Mouse (Mus musculus): ENCODE data around the gene Corin. TPM values are rescaled to one million over a fixed set of nuclear protein-coding genes. Genes with fewer than 3 reads are reported as not detected.
A peak's percentile ranks its signal among the peaks of the same experiment; 100 is the strongest.

The Corin gene
- polyA plus RNA-seq, 1 experiment, result 2.3 TPM

DNA sequence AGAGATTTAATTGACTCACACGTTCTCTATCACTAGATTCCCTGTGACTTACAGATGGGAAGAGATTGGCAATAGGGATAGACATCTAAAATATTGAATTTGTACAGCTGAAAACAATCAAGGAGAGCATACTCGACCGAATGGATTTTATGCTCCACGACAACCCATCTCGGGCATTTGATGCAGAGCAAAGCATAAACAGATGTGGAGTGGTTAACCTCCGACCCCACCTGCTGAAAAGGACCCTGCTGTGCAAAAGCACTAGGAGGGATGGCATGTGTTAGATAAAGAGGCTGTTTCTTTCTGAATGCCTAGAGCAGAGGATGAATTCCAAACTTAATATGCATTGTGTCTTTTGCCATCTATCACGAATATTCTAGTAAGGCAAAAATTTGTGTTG is 23.8 kb downstream of the Corin start:
- DNase-seq (ENCODE audit: low read depth), result peak; percentile 13

DNA sequence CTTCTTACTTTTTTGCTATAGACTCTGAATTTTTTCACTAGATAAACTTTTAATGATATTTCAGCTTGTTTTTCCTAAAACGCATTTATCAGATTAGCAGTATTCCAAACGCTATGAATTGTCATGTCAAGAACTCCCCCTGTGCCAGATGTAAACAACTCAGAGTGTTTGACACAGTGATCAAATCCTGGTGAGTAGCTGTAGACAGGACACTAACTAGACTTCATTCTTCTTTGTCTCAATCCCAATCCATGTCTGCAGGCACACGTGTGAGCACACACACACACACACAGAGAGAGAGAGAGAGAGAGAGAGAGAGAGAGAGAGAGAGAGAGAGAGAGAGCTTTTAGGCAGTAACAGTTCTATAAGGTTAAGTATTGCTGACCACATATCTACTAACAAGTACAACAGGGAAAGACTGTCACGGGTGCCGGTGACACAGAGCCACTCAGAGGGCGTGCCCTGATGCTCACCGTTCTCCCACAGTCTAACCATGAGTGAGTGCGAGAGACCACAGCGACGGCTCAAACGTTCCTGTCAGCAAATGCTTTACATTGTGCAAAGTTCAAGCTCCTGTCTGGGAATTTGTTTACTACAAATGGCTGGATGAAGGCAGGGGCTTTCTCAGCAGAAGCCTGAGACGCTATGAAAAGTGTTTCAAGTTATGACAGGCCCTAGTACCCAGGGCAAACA is 31.8 kb downstream of the Corin start:
- no peak for TF ChIP-seq POLR2A (IDR thresholded peaks at IDR 0.05; ENCODE audit: borderline replicate concordance, extremely low read depth, insufficient read depth, insufficient read length, poor library complexity, severe bottlenecking)
- no peak for TF ChIP-seq CTCF (IDR thresholded peaks at IDR 0.05; ENCODE audit: borderline replicate concordance, extremely low read depth, insufficient read depth, insufficient read length)

More for the DNA sequence above, 23.8 kb downstream of the Corin start:
- no peak for TF ChIP-seq CTCF (IDR thresholded peaks at IDR 0.05; ENCODE audit: borderline replicate concordance, extremely low read depth, insufficient read depth, insufficient read length)
- TF ChIP-seq POLR2A (IDR thresholded peaks at IDR 0.05; ENCODE audit: borderline replicate concordance, extremely low read depth, insufficient read depth, insufficient read length, poor library complexity, severe bottlenecking), result no peak

DNA sequence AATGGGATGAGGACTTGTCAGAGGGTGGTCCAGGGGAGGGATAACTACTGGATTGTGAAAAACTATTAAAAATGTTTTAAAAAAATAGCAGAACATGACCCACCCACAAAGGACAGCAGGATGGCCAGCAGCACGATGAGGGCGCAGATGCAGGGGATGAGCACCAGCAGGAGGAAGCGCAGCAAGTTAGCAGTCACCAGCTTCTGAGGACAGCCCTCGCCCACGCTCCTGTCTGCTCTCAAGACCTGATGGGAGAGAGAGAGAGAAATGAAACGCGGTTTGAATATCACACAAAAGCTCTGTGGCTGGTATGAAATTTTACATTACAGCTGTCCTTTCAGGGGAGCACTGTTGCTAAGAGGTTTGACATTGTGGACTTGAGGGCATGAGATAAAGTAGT is 32.5 kb downstream of the Corin start:
- TF ChIP-seq POLR2A (IDR thresholded peaks at IDR 0.05; ENCODE audit: borderline replicate concordance, extremely low read depth, insufficient read depth, insufficient read length, poor library complexity, severe bottlenecking), result no peak
- no peak for TF ChIP-seq CTCF (IDR thresholded peaks at IDR 0.05; ENCODE audit: borderline replicate concordance, extremely low read depth, insufficient read depth, insufficient read length)
- no peak for DNase-seq (ENCODE audit: low read depth)

More for the DNA sequence above, 31.8 kb downstream of the Corin start:
- DNase-seq (ENCODE audit: low read depth), result no peak

DNA sequence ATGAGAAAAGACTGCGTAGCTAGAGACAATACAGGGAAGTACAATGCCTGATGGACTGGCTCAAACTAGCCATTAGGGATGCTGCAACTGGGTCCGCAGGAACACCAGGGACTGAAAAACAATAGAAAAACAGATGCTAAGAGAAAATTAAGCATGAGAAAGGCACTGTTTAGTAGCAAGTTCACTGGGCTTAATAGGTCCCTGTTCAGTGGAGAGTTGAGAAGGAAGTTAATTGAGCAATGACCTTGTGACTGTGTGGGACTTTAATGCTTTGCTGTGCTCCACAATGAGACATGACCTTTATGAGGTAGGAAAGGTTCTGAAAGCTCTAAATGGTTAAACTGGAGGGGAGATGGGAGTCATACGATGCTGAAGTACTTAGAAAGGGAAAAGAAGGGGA is 39.3 kb downstream of the Corin start:
- TF ChIP-seq CTCF (IDR thresholded peaks at IDR 0.05; ENCODE audit: borderline replicate concordance, extremely low read depth, insufficient read depth, insufficient read length) (no peak), POLR2A (IDR thresholded peaks at IDR 0.05; ENCODE audit: borderline replicate concordance, extremely low read depth, insufficient read depth, insufficient read length, poor library complexity, severe bottlenecking) (no peak)

DNA sequence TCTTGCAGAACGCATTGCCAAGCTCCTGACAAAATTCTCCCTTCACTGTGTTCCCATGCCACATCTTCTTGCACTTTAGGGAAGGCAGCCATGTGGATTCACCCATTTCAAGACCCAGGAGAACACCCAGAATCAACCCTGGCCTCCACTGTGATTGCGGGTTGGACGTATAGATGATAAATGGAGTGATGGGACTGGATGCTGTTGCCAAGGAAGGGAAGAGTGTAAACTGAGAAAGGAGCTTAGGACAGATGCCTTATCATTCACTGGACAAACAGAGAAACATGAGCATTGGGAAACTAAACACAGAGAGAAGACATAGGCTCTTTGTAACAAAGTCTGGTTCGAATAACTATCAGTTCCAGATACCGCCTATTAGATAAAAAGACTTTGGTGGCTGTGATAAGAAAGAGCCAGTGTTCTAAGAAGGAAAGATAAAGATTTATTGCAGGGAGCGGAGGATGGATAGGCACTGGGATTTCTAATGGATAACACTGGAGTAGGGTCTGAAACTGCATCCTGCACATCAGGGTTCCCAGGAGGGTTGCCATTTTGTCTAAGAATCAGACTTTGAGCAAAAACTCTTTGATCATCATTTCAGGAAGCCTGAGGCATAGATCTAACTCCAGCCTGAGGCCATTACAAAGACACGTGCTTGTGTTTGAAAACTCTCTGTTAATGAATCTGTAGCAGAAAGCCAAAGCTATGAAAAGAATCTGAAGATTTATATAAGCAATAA is 44.7 kb downstream of the Corin start:
- TF ChIP-seq POLR2A (IDR thresholded peaks at IDR 0.05; ENCODE audit: borderline replicate concordance, extremely low read depth, insufficient read depth, insufficient read length, poor library complexity, severe bottlenecking), result no peak
- no peak for TF ChIP-seq CTCF (IDR thresholded peaks at IDR 0.05; ENCODE audit: borderline replicate concordance, extremely low read depth, insufficient read depth, insufficient read length)
- peak; percentile 25 for DNase-seq (ENCODE audit: low read depth)

More for the DNA sequence above, 39.3 kb downstream of the Corin start:
- DNase-seq (ENCODE audit: low read depth), result no peak

DNA sequence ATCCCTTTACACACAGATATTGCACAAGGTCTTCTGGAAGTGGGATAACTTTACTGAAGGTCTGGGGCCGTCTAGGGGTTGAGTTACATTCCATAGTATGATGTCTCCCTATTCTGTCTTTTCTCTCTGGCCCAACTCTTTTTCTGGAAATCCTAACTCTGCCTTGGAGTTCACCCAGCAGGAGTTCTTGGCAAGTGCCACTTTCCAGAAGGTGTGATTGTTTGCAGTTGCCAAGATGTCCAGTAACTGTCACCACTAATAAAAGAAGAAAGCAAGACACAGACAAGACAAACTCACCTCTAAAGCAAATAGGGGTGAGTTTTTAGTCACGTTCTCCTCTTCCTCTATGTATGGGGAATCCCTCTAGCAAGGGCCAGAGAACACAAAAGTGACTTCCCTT is 50.6 kb downstream of the Corin start:
- peak; percentile 22 for DNase-seq (ENCODE audit: low read depth)
- no peak for TF ChIP-seq POLR2A (IDR thresholded peaks at IDR 0.05; ENCODE audit: borderline replicate concordance, extremely low read depth, insufficient read depth, insufficient read length, poor library complexity, severe bottlenecking)
- no peak for TF ChIP-seq CTCF (IDR thresholded peaks at IDR 0.05; ENCODE audit: borderline replicate concordance, extremely low read depth, insufficient read depth, insufficient read length)

DNA sequence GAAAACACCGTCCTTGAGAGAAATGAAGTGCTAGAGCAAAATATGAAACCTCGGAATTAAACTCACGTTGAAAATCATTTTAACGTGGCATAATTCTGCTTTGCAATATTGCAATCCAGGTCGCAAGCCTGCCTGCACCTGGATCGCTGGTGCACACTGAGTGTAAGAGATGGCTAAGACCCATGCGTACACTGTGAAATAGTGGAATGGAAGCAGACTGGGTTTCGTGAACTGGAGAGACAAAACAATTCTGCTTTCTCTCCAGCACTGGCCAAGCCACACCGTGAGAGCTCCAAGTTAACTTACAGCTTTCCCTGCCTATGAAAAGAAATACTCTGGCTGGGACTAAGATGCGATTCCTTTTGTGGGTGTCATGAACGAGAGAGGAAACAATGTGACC is 51.1 kb downstream of the Corin start:
- TF ChIP-seq POLR2A (IDR thresholded peaks at IDR 0.05; ENCODE audit: borderline replicate concordance, extremely low read depth, insufficient read depth, insufficient read length, poor library complexity, severe bottlenecking) (no peak), CTCF (IDR thresholded peaks at IDR 0.05; ENCODE audit: borderline replicate concordance, extremely low read depth, insufficient read depth, insufficient read length) (no peak)
- DNase-seq (ENCODE audit: low read depth), result no peak

DNA sequence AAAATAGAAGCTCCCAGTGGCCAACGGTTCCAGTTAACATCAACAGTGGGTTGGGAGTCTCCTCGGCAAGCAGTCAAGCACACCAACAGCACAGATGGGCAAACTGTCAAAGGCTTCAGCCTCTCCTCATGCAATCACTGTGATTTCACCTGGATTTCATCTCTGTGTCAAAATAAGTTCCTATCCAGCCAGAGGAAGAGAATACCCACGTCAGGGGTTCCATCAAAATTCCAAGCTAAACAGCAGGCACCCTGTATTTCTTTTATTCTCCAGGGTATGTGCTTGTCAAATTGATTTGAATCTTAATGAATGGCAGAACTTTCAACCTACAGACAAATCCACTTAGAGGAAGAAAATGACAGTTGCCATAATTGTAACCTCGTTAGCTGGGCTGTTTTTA is 51.5 kb downstream of the Corin start:
- DNase-seq (ENCODE audit: low read depth), result peak; percentile 68
- TF ChIP-seq POLR2A (IDR thresholded peaks at IDR 0.05; ENCODE audit: borderline replicate concordance, extremely low read depth, insufficient read depth, insufficient read length, poor library complexity, severe bottlenecking), result no peak
- TF ChIP-seq CTCF (IDR thresholded peaks at IDR 0.05; ENCODE audit: borderline replicate concordance, extremely low read depth, insufficient read depth, insufficient read length), result no peak

DNA sequence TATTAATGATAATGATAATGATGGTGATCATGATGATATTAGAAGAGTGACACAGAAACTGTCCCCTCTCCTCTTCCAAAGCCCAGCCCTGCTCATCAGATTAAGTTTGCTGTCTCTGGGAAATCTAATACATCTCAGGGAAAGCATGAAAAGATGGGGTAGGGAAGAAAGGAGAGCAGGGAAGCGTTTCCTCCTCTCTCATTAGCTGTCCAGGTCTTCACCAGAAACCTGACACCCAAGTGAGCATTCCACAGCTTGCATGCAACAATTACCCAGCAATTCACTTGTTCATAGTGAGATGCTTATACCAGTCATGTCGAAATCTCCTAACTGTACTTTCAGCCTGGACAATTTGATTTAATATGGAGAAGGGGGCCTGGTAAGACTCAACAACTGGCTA is 55.4 kb downstream of the Corin start:
- TF ChIP-seq POLR2A (IDR thresholded peaks at IDR 0.05; ENCODE audit: borderline replicate concordance, extremely low read depth, insufficient read depth, insufficient read length, poor library complexity, severe bottlenecking), result no peak
- no peak for TF ChIP-seq CTCF (IDR thresholded peaks at IDR 0.05; ENCODE audit: borderline replicate concordance, extremely low read depth, insufficient read depth, insufficient read length)
- DNase-seq (ENCODE audit: low read depth), result no peak

DNA sequence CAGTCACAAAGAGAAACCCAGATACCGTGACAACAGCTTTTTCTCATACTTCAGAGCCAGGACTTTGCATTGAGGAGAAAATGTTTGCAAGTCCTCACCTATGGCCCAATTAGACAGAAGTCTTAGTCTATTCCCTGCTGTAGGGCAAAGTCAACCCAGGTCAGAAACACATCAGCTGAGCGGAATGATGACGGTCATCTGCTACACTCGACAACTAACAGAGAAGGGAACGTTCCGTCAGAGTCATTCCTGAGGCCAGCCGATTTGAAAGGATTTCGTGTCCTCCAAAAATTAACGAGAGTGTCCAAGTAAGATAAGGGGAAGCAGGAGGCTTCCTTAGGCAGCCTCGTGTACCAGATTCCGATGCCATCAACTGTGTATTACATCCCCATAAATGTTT is 58.2 kb downstream of the Corin start:
- no peak for DNase-seq (ENCODE audit: low read depth)
- TF ChIP-seq POLR2A (IDR thresholded peaks at IDR 0.05; ENCODE audit: borderline replicate concordance, extremely low read depth, insufficient read depth, insufficient read length, poor library complexity, severe bottlenecking) (no peak), CTCF (IDR thresholded peaks at IDR 0.05; ENCODE audit: borderline replicate concordance, extremely low read depth, insufficient read depth, insufficient read length) (no peak)

DNA sequence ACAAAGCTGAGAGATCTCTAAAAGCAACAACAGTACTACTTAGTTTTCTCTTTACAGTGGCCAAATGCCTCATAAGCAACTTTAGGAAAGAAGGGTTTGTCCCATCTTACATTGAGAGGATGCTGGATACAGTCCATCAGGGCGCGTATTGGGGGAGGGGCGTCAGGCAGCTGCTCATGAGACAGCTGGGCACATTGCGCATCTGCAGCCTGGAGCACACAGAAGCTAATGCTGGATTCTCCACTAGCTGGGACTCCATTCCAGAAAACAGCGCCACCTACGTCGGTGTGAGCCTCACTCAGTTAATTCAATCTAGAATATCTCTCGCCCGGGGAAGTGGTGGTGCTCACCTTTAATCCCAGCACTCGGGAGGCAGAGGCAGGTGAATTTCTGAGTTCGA is 60.3 kb downstream of the Corin start:
- TF ChIP-seq POLR2A (IDR thresholded peaks at IDR 0.05; ENCODE audit: borderline replicate concordance, extremely low read depth, insufficient read depth, insufficient read length, poor library complexity, severe bottlenecking) (no peak), CTCF (IDR thresholded peaks at IDR 0.05; ENCODE audit: borderline replicate concordance, extremely low read depth, insufficient read depth, insufficient read length) (no peak)

DNA sequence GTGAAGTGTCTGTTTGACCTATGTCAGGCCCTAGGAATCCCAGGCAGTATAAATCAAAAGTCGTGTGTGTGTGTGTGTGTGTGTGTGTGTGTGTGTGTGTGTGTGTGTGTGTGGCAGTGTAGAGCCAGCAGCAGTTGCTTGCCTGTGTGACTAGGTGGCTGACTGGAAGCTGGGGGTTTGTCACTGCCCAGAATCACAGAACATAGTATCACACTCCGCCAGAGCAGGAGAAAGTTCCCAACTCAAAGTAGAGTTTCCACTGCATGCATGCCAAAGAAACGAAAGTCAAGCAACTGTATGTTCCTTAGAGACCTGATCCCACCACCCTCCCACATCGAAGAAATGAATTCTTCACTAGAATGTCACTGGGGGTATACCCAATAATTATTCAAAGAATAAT is 61.3 kb downstream of the Corin start:
- DNase-seq (ENCODE audit: low read depth), result no peak
- TF ChIP-seq POLR2A (IDR thresholded peaks at IDR 0.05; ENCODE audit: borderline replicate concordance, extremely low read depth, insufficient read depth, insufficient read length, poor library complexity, severe bottlenecking) (no peak), CTCF (IDR thresholded peaks at IDR 0.05; ENCODE audit: borderline replicate concordance, extremely low read depth, insufficient read depth, insufficient read length) (no peak)

More for the DNA sequence above, 60.3 kb downstream of the Corin start:
- peak; percentile 20 for DNase-seq (ENCODE audit: low read depth)
